Mouse (Mus musculus): Measurements from ENCODE around the gene Gm20388. TPM values are rescaled to one million over a fixed set of nuclear protein-coding genes. Genes with fewer than 3 reads are reported as not detected.

Gm20388 gene
- total and polyA plus RNA-seq, 3 experiments: 0.02 to 0.05 TPM; not detected in 1

DNA sequence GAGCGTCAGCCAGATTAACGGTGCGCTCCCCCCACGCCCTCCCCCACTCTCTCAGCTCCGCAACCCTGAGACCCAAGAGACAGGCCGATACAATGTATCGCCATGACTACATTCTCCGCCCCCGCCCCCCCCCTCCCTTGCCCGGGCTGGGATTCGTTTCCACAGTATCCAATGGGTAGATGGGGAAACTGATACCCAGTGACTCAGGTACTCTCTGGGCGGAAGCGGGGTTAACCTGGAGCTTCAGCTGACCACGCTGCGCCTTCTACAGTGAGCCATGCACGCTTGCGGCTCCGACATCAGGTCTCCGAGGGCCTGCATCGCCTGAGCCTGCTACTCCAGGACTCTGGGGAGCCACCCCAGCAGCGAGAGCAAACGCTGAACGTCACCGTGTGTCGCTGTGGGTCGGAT, 2954.1 kb downstream of the Gm20388 start:
- no peak overlapping the region for H3K4me3 ChIP-seq (ENCODE audit: low read depth, low read length)

GRCm38 (mm10) chr8:122865441-122865840, 2954.8 kb downstream of the Gm20388 start:
- TF ChIP-seq GATA2 (IDR thresholded peaks at IDR 0.05; ENCODE audit: borderline replicate concordance, low read depth, low read length): no peak
- TF ChIP-seq GATA1 (IDR thresholded peaks at IDR 0.05; ENCODE audit: borderline replicate concordance, low read length): no peak
- no peak for TF ChIP-seq TAL1 (conservative IDR thresholded peaks at IDR 0.05; ENCODE audit: low read depth, low read length)
- TF ChIP-seq POLR2AphosphoS5 (IDR thresholded peaks at IDR 0.05; ENCODE audit: insufficient replicate concordance, low read depth, low read length): no peak
- ATAC-seq (ENCODE audit: extremely low read depth, insufficient number of reproducible peaks, low FRiP score, poor library complexity, severe bottlenecking) (no peak), DNase-seq (ENCODE audit: low spot score) (no peak)
- H3K4me1 ChIP-seq (ENCODE audit: insufficient read depth, low read depth, low read length): peaks cover 33% of the 10 kb centered on the region
- no peaks in the 10 kb centered on the region for H3K9me3 ChIP-seq (replicated peaks)
- peaks cover 70% of the 10 kb centered on the region for H3K27me3 ChIP-seq (ENCODE audit: insufficient read depth, low read length)
- H3K36me3 ChIP-seq (replicated peaks): no peaks in the 10 kb centered on the region
- no peak overlapping the region for H3K4me3 ChIP-seq (ENCODE audit: low read depth, low read length)

More for the DNA sequence above, 2954.1 kb downstream of the Gm20388 start:
- H3K27me3 ChIP-seq (ENCODE audit: insufficient read depth, low read length): peaks cover 75% of the 10 kb centered on the region
- DNase-seq (ENCODE audit: low spot score): no peak
- no peaks in the 10 kb centered on the region for H3K9me3 ChIP-seq (replicated peaks)
- no peak for TF ChIP-seq CTCF (IDR thresholded peaks at IDR 0.05; ENCODE audit: low read depth, low read length)
- no peak for TF ChIP-seq TAL1 (conservative IDR thresholded peaks at IDR 0.05; ENCODE audit: low read depth, low read length)
- no peak for TF ChIP-seq GATA2 (IDR thresholded peaks at IDR 0.05; ENCODE audit: borderline replicate concordance, low read depth, low read length)
- H3K4me1 ChIP-seq (ENCODE audit: insufficient read depth, low read depth, low read length): peaks cover 29% of the 10 kb centered on the region
- H3K36me3 ChIP-seq (replicated peaks): no peaks in the 10 kb centered on the region
- ATAC-seq (ENCODE audit: extremely low read depth, insufficient number of reproducible peaks, low FRiP score, poor library complexity, severe bottlenecking): no peak

- Histone ChIP-seq H3K4me3 (ENCODE audit: low read depth, low read length) (no peak overlapping the region), H3K4me1 (ENCODE audit: insufficient read depth, low read depth, low read length) (peaks cover 37% of the 10 kb centered on the region), H3K9me3 (replicated peaks) (no peaks in the 10 kb centered on the region), H3K36me3 (replicated peaks) (no peaks in the 10 kb centered on the region), H3K27me3 (ENCODE audit: insufficient read depth, low read length) (peaks cover 62% of the 10 kb centered on the region)
- ATAC-seq (ENCODE audit: extremely low read depth, insufficient number of reproducible peaks, low FRiP score, poor library complexity, severe bottlenecking): no peak
- no peak for DNase-seq (ENCODE audit: low spot score)
- TF ChIP-seq CTCF (IDR thresholded peaks at IDR 0.05; ENCODE audit: low read depth, low read length) (no peak), GATA2 (IDR thresholded peaks at IDR 0.05; ENCODE audit: borderline replicate concordance, low read depth, low read length) (no peak), GATA1 (IDR thresholded peaks at IDR 0.05; ENCODE audit: borderline replicate concordance, low read length) (no peak), TAL1 (conservative IDR thresholded peaks at IDR 0.05; ENCODE audit: low read depth, low read length) (no peak)
These were observed 2955.6 kb downstream of the Gm20388 start for GRCm38 (mm10) chr8:122866231-122866630.

GRCm38 (mm10) chr8:122867982-122868381, 2957.3 kb downstream of the Gm20388 start:
- peaks cover 48% of the 10 kb centered on the region for H3K4me1 ChIP-seq (ENCODE audit: insufficient read depth, low read depth, low read length)
- no peak overlapping the region for H3K4me3 ChIP-seq (ENCODE audit: low read depth, low read length)
- H3K9me3 ChIP-seq (replicated peaks): no peaks in the 10 kb centered on the region
- ATAC-seq (ENCODE audit: extremely low read depth, insufficient number of reproducible peaks, low FRiP score, poor library complexity, severe bottlenecking): no peak
- peaks cover 57% of the 10 kb centered on the region for H3K27me3 ChIP-seq (ENCODE audit: insufficient read depth, low read length)
- no peak for TF ChIP-seq POLR2AphosphoS5 (IDR thresholded peaks at IDR 0.05; ENCODE audit: insufficient replicate concordance, low read depth, low read length)
- TF ChIP-seq GATA2 (IDR thresholded peaks at IDR 0.05; ENCODE audit: borderline replicate concordance, low read depth, low read length): no peak
- TF ChIP-seq TAL1 (conservative IDR thresholded peaks at IDR 0.05; ENCODE audit: low read depth, low read length): no peak
- TF ChIP-seq CTCF (IDR thresholded peaks at IDR 0.05; ENCODE audit: low read depth, low read length): no peak
- no peak for TF ChIP-seq GATA1 (IDR thresholded peaks at IDR 0.05; ENCODE audit: borderline replicate concordance, low read length)
- H3K36me3 ChIP-seq (replicated peaks): no peaks in the 10 kb centered on the region
- no peak for DNase-seq (ENCODE audit: low spot score)

- H3K36me3 ChIP-seq (replicated peaks): no peaks in the 10 kb centered on the region
- H3K27me3 ChIP-seq (ENCODE audit: insufficient read depth, low read length): peaks cover 53% of the 10 kb centered on the region
- H3K4me1 ChIP-seq (ENCODE audit: insufficient read depth, low read depth, low read length): peaks cover 41% of the 10 kb centered on the region
- ATAC-seq (ENCODE audit: extremely low read depth, insufficient number of reproducible peaks, low FRiP score, poor library complexity, severe bottlenecking) (no peak; the same call in 1 of the 2 replicates), DNase-seq (ENCODE audit: low spot score) (peak; percentile 80)
- H3K9me3 ChIP-seq (replicated peaks): no peaks in the 10 kb centered on the region
- TF ChIP-seq CTCF (IDR thresholded peaks at IDR 0.05; ENCODE audit: low read depth, low read length) (no peak), TAL1 (conservative IDR thresholded peaks at IDR 0.05; ENCODE audit: low read depth, low read length) (no peak), POLR2AphosphoS5 (IDR thresholded peaks at IDR 0.05; ENCODE audit: insufficient replicate concordance, low read depth, low read length) (no peak), GATA2 (IDR thresholded peaks at IDR 0.05; ENCODE audit: borderline replicate concordance, low read depth, low read length) (no peak), GATA1 (IDR thresholded peaks at IDR 0.05; ENCODE audit: borderline replicate concordance, low read length) (no peak)
- peak overlapping the region; percentile 69; the same call in 1 of the 2 replicates for H3K4me3 ChIP-seq (ENCODE audit: low read depth, low read length)
These were observed 2959.8 kb downstream of the Gm20388 start for GRCm38 (mm10) chr8:122870377-122870863.

- DNase-seq (ENCODE audit: low spot score) (no peak), ATAC-seq (ENCODE audit: extremely low read depth, insufficient number of reproducible peaks, low FRiP score, poor library complexity, severe bottlenecking) (no peak)
- Histone ChIP-seq H3K4me1 (ENCODE audit: insufficient read depth, low read depth, low read length) (peaks cover 30% of the 10 kb centered on the region), H3K27me3 (ENCODE audit: insufficient read depth, low read length) (peaks cover 46% of the 10 kb centered on the region), H3K9me3 (replicated peaks) (no peaks in the 10 kb centered on the region), H3K4me3 (ENCODE audit: low read depth, low read length) (no peak overlapping the region), H3K36me3 (replicated peaks) (no peaks in the 10 kb centered on the region)
- TF ChIP-seq GATA1 (IDR thresholded peaks at IDR 0.05; ENCODE audit: borderline replicate concordance, low read length) (no peak), POLR2AphosphoS5 (IDR thresholded peaks at IDR 0.05; ENCODE audit: insufficient replicate concordance, low read depth, low read length) (no peak), GATA2 (IDR thresholded peaks at IDR 0.05; ENCODE audit: borderline replicate concordance, low read depth, low read length) (no peak), CTCF (IDR thresholded peaks at IDR 0.05; ENCODE audit: low read depth, low read length) (no peak), TAL1 (conservative IDR thresholded peaks at IDR 0.05; ENCODE audit: low read depth, low read length) (no peak)
These were observed 2961.0 kb downstream of the Gm20388 start for GRCm38 (mm10) chr8:122871663-122872062.

Measured in G1E (cell line).